Mouse (Mus musculus) CH12.LX (cell line): ENCODE results near the gene Psmc5. TPM values are rescaled to one million over a fixed set of nuclear protein-coding genes. Genes with fewer than 3 reads are reported as not detected.

ENCODE experiments used
- DNase-seq: peaks from one replicate; pipeline ENCODE4 v3.0.0-alpha.2; 2013; ENCODE audit errors: extremely low read depth
- H3K27ac ChIP-seq: 2 replicates; pipeline ENCODE4 v1.5.1; 2012; ENCODE audit warnings: low read depth, mild to moderate bottlenecking, control low read depth, moderate library complexity; ENCODE audit not compliant: insufficient read depth
- H3K27me3 ChIP-seq: replicated peaks from 2 replicates; pipeline ENCODE3; 2012; ENCODE audit warnings: inconsistent platforms
- H3K36me3 ChIP-seq, 2 experiments: replicated peaks in 1 of 2; 2 replicates each; pipeline versions ENCODE3 to v1.6.1; 2012; ENCODE audit warnings: inconsistent platforms in 1 of 2, low read length in 1 of 2, mild to moderate bottlenecking in 1 of 2, mixed read lengths in 1 of 2, moderate library complexity in 1 of 2; ENCODE audit not compliant: control insufficient read depth in 1 of 2, insufficient read depth in 1 of 2
- H3K4me1 ChIP-seq, 2 experiments: 2 replicates each; pipeline ENCODE4 v1.6.1; 2012; ENCODE audit warnings: inconsistent platforms in 1 of 2, moderate library complexity in 1 of 2; ENCODE audit not compliant: insufficient read depth in 2 of 2, control insufficient read depth in 1 of 2
- H3K4me2 ChIP-seq: 2 replicates; pipeline ENCODE4 v1.6.1; 2012; ENCODE audit warnings: low read depth, mild to moderate bottlenecking, control low read depth; ENCODE audit not compliant: poor library complexity, insufficient read depth, severe bottlenecking
- H3K4me3 ChIP-seq, 3 experiments: fragments of 150-350 bp in 1 of 3; sonication (generic) in 1 of 3; replicated peaks in 1 of 3; 2 replicates each; pipeline versions ENCODE3 to v1.5.1; 2011 to 2012; ENCODE audit warnings: low read depth in 2 of 3, low read length in 2 of 3, mild to moderate bottlenecking in 2 of 3, moderate library complexity in 2 of 3, control low read depth in 1 of 3, improper control_type of control experiment in 1 of 3, inconsistent platforms in 1 of 3, mixed read lengths in 1 of 3; ENCODE audit not compliant: poor library complexity in 1 of 3
- H3K79me2 ChIP-seq: replicated peaks from 2 replicates; pipeline ENCODE4 v1.6.1; 2012; ENCODE audit warnings: mild to moderate bottlenecking, moderate library complexity; ENCODE audit not compliant: control insufficient read depth, poor library complexity, insufficient read depth, severe bottlenecking; ENCODE audit errors: extremely low read depth
- H3K9ac ChIP-seq: 2 replicates; pipeline ENCODE4 v1.6.1; 2012; ENCODE audit warnings: low read depth, mild to moderate bottlenecking, control low read depth, moderate library complexity; ENCODE audit not compliant: insufficient read depth
- H3K9me3 ChIP-seq: replicated peaks from 2 replicates; pipeline ENCODE3; 2012; ENCODE audit warnings: low read length, inconsistent platforms, mixed read lengths
- CHD1 ChIP-seq: IDR thresholded peaks from 2 replicates; pipeline ENCODE4 v1.6.1; 2012; ENCODE audit warnings: low read depth, low read length, improper control_type of control experiment, inconsistent platforms
- CTCF ChIP-seq, 2 experiments: IDR thresholded peaks in 1 of 2; conservative IDR thresholded peaks in 1 of 2; 2 replicates each; pipeline ENCODE4 v1.5.1; 2011 to 2012; ENCODE audit warnings: low read depth in 2 of 2, low read length in 2 of 2, improper control_type of control experiment in 1 of 2, inconsistent platforms in 1 of 2, mild to moderate bottlenecking in 1 of 2, moderate library complexity in 1 of 2
- EP300 ChIP-seq: IDR thresholded peaks from 2 replicates; pipeline ENCODE4 v1.6.1; 2011; ENCODE audit warnings: low read length, improper control_type of control experiment
- ETS1 ChIP-seq: conservative IDR thresholded peaks from 2 replicates; pipeline ENCODE4 v1.6.1; 2012; ENCODE audit warnings: low read depth, mild to moderate bottlenecking, inconsistent platforms, low read length, improper control_type of control experiment, moderate library complexity
- HCFC1 ChIP-seq: IDR thresholded peaks from 2 replicates; pipeline ENCODE4 v1.6.1; 2012; ENCODE audit warnings: low read depth, mild to moderate bottlenecking, inconsistent platforms, low read length, improper control_type of control experiment
- KAT2A ChIP-seq: IDR thresholded peaks from 2 replicates; pipeline ENCODE4 v1.6.1; 2012; ENCODE audit warnings: low read length, improper control_type of control experiment, inconsistent platforms; ENCODE audit not compliant: insufficient replicate concordance
- MXI1 ChIP-seq: IDR thresholded peaks from 2 replicates; pipeline ENCODE4 v1.6.1; 2011; ENCODE audit warnings: mild to moderate bottlenecking, low read depth, low read length, improper control_type of control experiment
- NELFE ChIP-seq: IDR thresholded peaks from 2 replicates; pipeline ENCODE4 v1.6.1; 2011; ENCODE audit warnings: low read depth, low read length, improper control_type of control experiment
- PAX5 ChIP-seq: IDR thresholded peaks from 2 replicates; pipeline ENCODE4 v1.6.1; 2012; ENCODE audit warnings: low read length, inconsistent platforms, mixed read lengths
- RCOR1 ChIP-seq: conservative IDR thresholded peaks from 2 replicates; pipeline ENCODE4 v1.6.1; 2012; ENCODE audit warnings: low read depth, mild to moderate bottlenecking, inconsistent platforms, low read length, improper control_type of control experiment
- USF1 ChIP-seq: IDR thresholded peaks from 2 replicates; pipeline ENCODE4 v1.6.1; 2014; ENCODE audit warnings: low read depth, mild to moderate bottlenecking, inconsistent platforms, low read length, improper control_type of control experiment
- USF2 ChIP-seq: conservative IDR thresholded peaks from 2 replicates; pipeline ENCODE4 v1.6.1; 2011; ENCODE audit warnings: low read depth, low read length, improper control_type of control experiment
- ZC3H11A ChIP-seq: IDR thresholded peaks from 2 replicates; pipeline ENCODE4 v1.6.1; 2012; ENCODE audit warnings: low read depth, mild to moderate bottlenecking, inconsistent platforms, low read length, improper control_type of control experiment
- ZNF384 ChIP-seq: IDR thresholded peaks from 2 replicates; pipeline ENCODE4 v1.6.1; 2012; ENCODE audit warnings: low read depth, low read length, improper control_type of control experiment, inconsistent platforms
- dilution Hi-C: fragments of 300-500 bp; cut with MboI; formaldehyde crosslinking; loops from 2 replicates; pipeline ENCODE4 v1.14.3; 2020; ENCODE audit warnings: low sequenced_read_pairs; ENCODE audit not compliant: extremely low pct_unique_long_range_greater_than_20kb, extremely low pct_ligation_motif_present
- in situ Hi-C: fragments of 300-500 bp; cut with MboI; formaldehyde crosslinking; loops from 3 replicates; pipeline ENCODE4 v1.14.3; 2019; ENCODE audit warnings: low sequenced_read_pairs, low pct_ligation_motif_present, low pct_unique_long_range_greater_than_20kb, mixed read lengths
- polyA plus RNA-seq: library from polyadenylated mRNA; unstranded; fragments of >175 nt; gene quantifications from 2 replicates; pipeline ENCODE4 v1.2.1, GENCODE M21; 2012; ENCODE audit warnings: low read depth; ENCODE audit not compliant: insufficient read length
- total RNA-seq, 2 experiments: library from RNA; depleted of rRNA; stranded (reverse); fragments of 300-350 nt in 1 of 2; fragments of >200 nt in 1 of 2; gene quantifications; 2 replicates each; pipeline ENCODE4 v1.2.3; 2012 to 2014

Gene Psmc5
- total and polyA plus RNA-seq, 3 experiments: 139 to 344 (median 250) TPM

- no peak for DNase-seq
- TF ChIP-seq NELFE (no peak), CHD1 (no peak), ETS1 (no peak), RCOR1 (no peak), HCFC1 (no peak), EP300 (no peak), CTCF (conservative IDR thresholded peaks at IDR 0.05 in 1 of 2, IDR thresholded peaks at IDR 0.05 in 1 of 2; ENCODE audit: low read depth in 2 of 2, low read length in 2 of 2) (no peak)
- Histone ChIP-seq H3K79me2 (no peaks in the 10 kb centered on the region), H3K27me3 (peaks cover 6% of the 10 kb centered on the region), H3K4me3 (no peak overlapping the region), H3K9ac (no peak overlapping the region), H3K4me1 (peaks cover 0 to 8% of the 10 kb centered on the region in 2 experiments; a peak in 1 of 4 replicates), H3K9me3 (no peaks in the 10 kb centered on the region), H3K27ac (no peak overlapping the region), H3K4me2 (no peak overlapping the region), H3K36me3 (no peaks in the 10 kb centered on the region)
- in situ Hi-C loops: no loop called here
- dilution Hi-C loops: no loop called here
These were observed 27.4 kb downstream of the Psmc5 start for GRCm38 (mm10) chr11:106283371-106283770.

GRCm38 (mm10) chr11:106284126-106284525 lies 28.2 kb downstream of the Psmc5 start:
- in situ Hi-C loops: no loop called here

GRCm38 (mm10) chr11:106286206-106286605 lies 30.3 kb downstream of the Psmc5 start:
- no peak overlapping the region for H3K9ac ChIP-seq
- no peak overlapping the region for H3K4me2 ChIP-seq
- no peaks in the 10 kb centered on the region for H3K36me3 ChIP-seq
- H3K79me2 ChIP-seq: no peaks in the 10 kb centered on the region
- peaks cover 4% of the 10 kb centered on the region for H3K27me3 ChIP-seq
- no peak overlapping the region for H3K27ac ChIP-seq
- peaks cover 5% of the 10 kb centered on the region for H3K9me3 ChIP-seq
- no peak overlapping the region for H3K4me3 ChIP-seq
- H3K4me1 ChIP-seq: peaks cover 0 to 8% of the 10 kb centered on the region in 2 experiments; a peak in 1 of 4 replicates
- in situ Hi-C loops (loop anchor here (5.0 kb wide), 1 partner anchor 41 kb away; no protein-coding TSS in a partner anchor), dilution Hi-C loops (no loop called here)
- no peak for TF ChIP-seq ZC3H11A
- TF ChIP-seq ZNF384: no peak
- no peak for TF ChIP-seq CHD1
- no peak for DNase-seq

More at GRCm38 (mm10) chr11:106284126-106284525, 28.2 kb downstream of the Psmc5 start:
- Histone ChIP-seq H3K4me3 (no peak overlapping the region), H3K4me2 (no peak overlapping the region), H3K36me3 (no peaks in the 10 kb centered on the region), H3K9ac (no peak overlapping the region), H3K27me3 (peaks cover 4% of the 10 kb centered on the region), H3K4me1 (peaks cover 0 to 8% of the 10 kb centered on the region in 2 experiments; a peak in 1 of 4 replicates), H3K27ac (no peak overlapping the region), H3K79me2 (no peaks in the 10 kb centered on the region), H3K9me3 (no peaks in the 10 kb centered on the region)
- DNase-seq: no peak
- no peak for TF ChIP-seq PAX5
- no peak for TF ChIP-seq KAT2A
- no peak for TF ChIP-seq USF1
- no peak for TF ChIP-seq CHD1
- no peak for TF ChIP-seq ZC3H11A
- no peak for TF ChIP-seq MXI1
- TF ChIP-seq USF2: no peak
- dilution Hi-C loops: no loop called here
